Mouse (Mus musculus) hindbrain, postnatal 0 days (tissue): ENCODE data around the gene Fgfr2. TPM values are rescaled to one million over a fixed set of nuclear protein-coding genes. Genes with fewer than 3 reads are reported as not detected.
A peak's percentile ranks its signal among the peaks of the same experiment; 100 is the strongest.

ENCODE experiments used
- ATAC-seq: fragments of 200-750 bp; cut with Nextera tagmentation; 2 replicates; pipeline ENCODE4 v1.8.0; 2017; ENCODE audit warnings: mild to moderate bottlenecking, moderate TSS enrichment, moderate library complexity
- DNase-seq: peaks from one replicate; pipeline ENCODE4 v3.0.0-alpha.2; 2015; ENCODE audit warnings: low spot score
- H3K27ac ChIP-seq: fragments of 300-500 bp; sonication (generic); 2 replicates; pipeline ENCODE4 v1.5.1; 2014; ENCODE audit warnings: mild to moderate bottlenecking
- H3K27me3 ChIP-seq: fragments of 300-500 bp; sonication (generic); 2 replicates; pipeline ENCODE4 v1.6.1; 2014; ENCODE audit warnings: low read length, mixed read lengths; ENCODE audit not compliant: insufficient read depth
- H3K36me3 ChIP-seq: fragments of 300-500 bp; sonication (generic); 2 replicates; pipeline ENCODE4 v1.6.1; 2014; ENCODE audit warnings: low read length, mixed read lengths; ENCODE audit not compliant: insufficient read depth
- H3K4me1 ChIP-seq: fragments of 300-500 bp; sonication (generic); 2 replicates; pipeline ENCODE4 v1.6.1; 2014; ENCODE audit warnings: antibody characterized with exemption, low read length, mixed read lengths; ENCODE audit not compliant: insufficient read depth
- H3K4me2 ChIP-seq: fragments of 300-500 bp; sonication (generic); 2 replicates; pipeline ENCODE4 v1.6.1; 2014; ENCODE audit warnings: low read depth, mild to moderate bottlenecking, low read length, moderate library complexity, mixed read lengths
- H3K4me3 ChIP-seq: fragments of 300-500 bp; sonication (generic); 2 replicates; pipeline ENCODE4 v1.5.1; 2014; ENCODE audit warnings: low read length
- H3K9ac ChIP-seq: fragments of 300-500 bp; sonication (generic); replicated peaks from 2 replicates; pipeline ENCODE4 v1.6.1; 2014; ENCODE audit warnings: mild to moderate bottlenecking, low read length, moderate library complexity, mixed read lengths
- H3K9me3 ChIP-seq: fragments of 300-500 bp; sonication (generic); 2 replicates; pipeline ENCODE4 v1.6.1; 2016; ENCODE audit warnings: low read length, mixed read lengths
- CTCF ChIP-seq: IDR thresholded peaks from 2 replicates; pipeline ENCODE4 v1.5.1; 2016; ENCODE audit warnings: antibody characterized with exemption, control low read depth, low read depth
- WGBS: fragments of 180-500 bp; shearing (Covaris S2); extraction: QIAGEN DNeasy Blood & Tissue Kit; methylation state at CpG from one replicate; pipeline ENCODE4 v1.1.7; 2014; 5-methylcytosine and 5-hydroxymethylcytosine counted together
- polyA plus RNA-seq: library from polyadenylated mRNA; unstranded; fragments of >200 nt; fragmentation: Nextera tagmentation; extraction: Ambion mirVana; gene quantifications from 2 replicates; pipeline ENCODE4 v1.2.1, GENCODE M21; 2015
- total RNA-seq: library from RNA; depleted of rRNA; stranded (reverse); fragments of >200 nt; gene quantifications from 2 replicates; pipeline ENCODE4 v1.2.3, GENCODE M21; 2014

Gene Fgfr2
- total and polyA plus RNA-seq, 2 experiments from 2014 or later = 17.3 to 49.0 TPM

GRCm38 (mm10) chr7:130267099-130267498 is 2856.1 kb downstream of the Fgfr2 start:
- TF ChIP-seq CTCF = peak; percentile 76
- Histone ChIP-seq H3K36me3 (no peaks in the 10 kb centered on the region), H3K9me3 (no peaks in the 10 kb centered on the region), H3K4me1 (peaks cover 5% of the 10 kb centered on the region), H3K27me3 (no peaks in the 10 kb centered on the region), H3K4me3 (no peak overlapping the region), H3K9ac (no peak overlapping the region), H3K27ac (no peak overlapping the region), H3K4me2 (no peak overlapping the region)
- 39% methylated on average over 5 of the region's 5 CpGs for WGBS
- ATAC-seq (no peak), DNase-seq (peak; percentile 63)

GRCm38 (mm10) chr7:130266166-130266490 is 2857.0 kb downstream of the Fgfr2 start:
- Histone ChIP-seq H3K27me3 (no peaks in the 10 kb centered on the region), H3K4me1 (peaks cover 13% of the 10 kb centered on the region)

DNA sequence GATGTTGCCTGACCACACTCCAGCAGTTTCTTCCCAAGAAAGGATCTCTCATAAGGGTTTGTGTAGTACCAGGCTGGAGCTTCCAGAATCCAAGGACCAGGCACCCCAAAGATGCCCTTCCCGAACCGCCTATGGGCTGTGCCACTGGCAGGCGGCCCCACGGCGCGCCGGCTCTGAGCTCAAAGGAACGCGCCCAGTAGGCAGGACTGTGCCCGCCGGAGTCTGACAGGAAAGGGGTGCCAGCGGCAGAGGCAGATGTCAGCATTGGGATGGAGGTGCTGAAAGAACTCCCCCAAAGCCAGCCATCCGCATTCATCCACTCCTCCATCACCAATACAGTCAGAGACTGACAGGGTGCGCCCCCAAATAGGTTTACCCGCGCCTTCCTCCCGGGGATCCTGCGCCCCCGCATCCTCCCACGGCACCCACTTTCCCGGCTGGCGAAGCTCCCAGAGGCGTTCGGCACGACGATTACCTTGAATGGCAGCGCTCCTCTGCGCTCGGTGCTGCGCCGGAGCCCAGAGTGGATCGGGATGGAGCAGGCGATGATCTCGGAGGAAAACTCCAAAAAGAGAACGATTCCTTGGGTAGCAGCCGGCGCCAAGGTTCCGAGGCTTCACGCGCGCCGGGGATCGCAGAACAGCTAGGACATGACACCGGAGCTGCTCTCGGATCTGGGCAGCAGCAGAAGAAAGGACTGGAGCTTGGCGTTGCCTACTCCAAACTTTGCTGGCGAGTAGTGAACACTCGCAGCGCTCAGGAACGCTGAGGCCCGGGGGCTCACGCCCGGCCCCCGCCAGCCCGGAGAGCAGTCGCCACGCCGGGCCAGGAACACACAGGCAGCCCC is 2857.6 kb downstream of the Fgfr2 start:
- under 1% methylated on average over 58 of the region's 58 CpGs for WGBS
- ATAC-seq (peak; percentile 50), DNase-seq (peak; percentile 55)
- H3K36me3 ChIP-seq = no peaks in the 10 kb centered on the region
- no peaks in the 10 kb centered on the region for H3K27me3 ChIP-seq
- peaks cover 16% of the 10 kb centered on the region for H3K4me1 ChIP-seq
- TF ChIP-seq CTCF = no peak
- no peaks in the 10 kb centered on the region for H3K9me3 ChIP-seq
- peak overlapping the region; percentile 72 for H3K27ac ChIP-seq
- peak overlapping the region; percentile 54 for H3K9ac ChIP-seq
- peak overlapping the region; percentile 67 for H3K4me3 ChIP-seq
- peak overlapping the region; percentile 91 for H3K4me2 ChIP-seq

More at GRCm38 (mm10) chr7:130266166-130266490, 2857.0 kb downstream of the Fgfr2 start:
- peak overlapping the region; percentile 54 for H3K9ac ChIP-seq
- no peaks in the 10 kb centered on the region for H3K36me3 ChIP-seq
- H3K4me3 ChIP-seq = peak overlapping the region; percentile 67
- peak overlapping the region; percentile 91 for H3K4me2 ChIP-seq
- WGBS = 1% methylated on average over 29 of the region's 52 CpGs
- TF ChIP-seq CTCF = no peak
- DNase-seq = peak; percentile 85
- H3K27ac ChIP-seq = peak overlapping the region; percentile 72
- H3K9me3 ChIP-seq = no peaks in the 10 kb centered on the region
- peak; percentile 75 for ATAC-seq

- peak overlapping the region; percentile 67 for H3K4me3 ChIP-seq
- peaks cover 19% of the 10 kb centered on the region for H3K4me1 ChIP-seq
- peak overlapping the region; percentile 54 for H3K9ac ChIP-seq
- peak; percentile 34; the same call in 1 of the 2 replicates for ATAC-seq
- H3K9me3 ChIP-seq = no peaks in the 10 kb centered on the region
- H3K36me3 ChIP-seq = no peaks in the 10 kb centered on the region
- under 1% methylated on average over 41 of the region's 41 CpGs for WGBS
- no peaks in the 10 kb centered on the region for H3K27me3 ChIP-seq
- H3K27ac ChIP-seq = peak overlapping the region; percentile 72
- H3K4me2 ChIP-seq = peak overlapping the region; percentile 91
- peak; percentile 52 for TF ChIP-seq CTCF
- DNase-seq = peak; percentile 78
Measured at GRCm38 (mm10) chr7:130264616-130265318, 2858.4 kb downstream of the Fgfr2 start.

- no peaks in the 10 kb centered on the region for H3K9me3 ChIP-seq
- H3K4me1 ChIP-seq = peaks cover 20% of the 10 kb centered on the region
- peak overlapping the region; percentile 72; the same call in 1 of the 2 replicates for H3K27ac ChIP-seq
- DNase-seq (no peak), ATAC-seq (no peak)
- TF ChIP-seq CTCF = no peak
- peak overlapping the region; percentile 91 for H3K4me2 ChIP-seq
- WGBS = 6% methylated on average over 20 of the region's 20 CpGs
- no peaks in the 10 kb centered on the region for H3K27me3 ChIP-seq
- peak overlapping the region; percentile 54; the same call in 1 of the 2 replicates for H3K9ac ChIP-seq
- H3K36me3 ChIP-seq = no peaks in the 10 kb centered on the region
- peak overlapping the region; percentile 67 for H3K4me3 ChIP-seq
Measured at GRCm38 (mm10) chr7:130263799-130264351, 2859.3 kb downstream of the Fgfr2 start.

DNA sequence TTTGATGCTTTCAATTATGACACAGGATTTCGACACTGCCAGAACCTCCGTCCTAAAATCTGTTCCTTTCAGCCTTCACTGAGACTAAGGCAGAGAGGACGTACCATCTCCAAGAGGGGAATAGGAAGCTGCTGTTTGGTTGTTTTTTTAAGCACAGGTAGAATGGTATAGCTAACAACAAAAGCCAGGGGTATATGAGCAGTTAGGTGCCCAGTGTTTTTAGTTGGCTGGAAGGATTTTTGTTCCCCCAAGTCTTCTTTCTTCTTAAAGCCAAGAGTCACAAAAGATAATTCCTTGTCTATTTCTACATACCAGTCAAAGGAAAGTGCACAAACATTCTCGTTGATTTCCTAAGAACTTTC is 2859.9 kb downstream of the Fgfr2 start:
- 25% methylated on average over 4 of the region's 4 CpGs for WGBS
- ATAC-seq (no peak), DNase-seq (no peak)
- Histone ChIP-seq H3K4me2 (peak overlapping the region; percentile 91), H3K4me3 (peak overlapping the region; percentile 67), H3K27ac (peak overlapping the region; percentile 72; the same call in 1 of the 2 replicates), H3K36me3 (no peaks in the 10 kb centered on the region), H3K4me1 (peaks cover 23% of the 10 kb centered on the region), H3K9ac (no peak overlapping the region), H3K27me3 (no peaks in the 10 kb centered on the region), H3K9me3 (no peaks in the 10 kb centered on the region)
- no peak for TF ChIP-seq CTCF
